Mouse (Mus musculus) MEL (cell line): ENCODE results near the gene Dnase1l2. TPM values are rescaled to one million over a fixed set of nuclear protein-coding genes. Genes with fewer than 3 reads are reported as not detected.

Experiments used
- DNase-seq: peaks from one replicate; pipeline ENCODE4 v3.0.0; 2011; ENCODE audit warnings: low read depth, low spot score
- H3K27ac ChIP-seq: 2 replicates; pipeline ENCODE4 v1.5.1; 2012; ENCODE audit warnings: low read depth, mild to moderate bottlenecking, control low read depth, low read length, moderate library complexity; ENCODE audit not compliant: control insufficient read depth
- H3K27me3 ChIP-seq, 2 experiments: fragments of 150-350 bp in 1 of 2; sonication (generic) in 1 of 2; 2 replicates each; pipeline ENCODE4 v1.6.1; 2012; ENCODE audit warnings: low read length in 2 of 2, mild to moderate bottlenecking in 2 of 2, improper control_type of control experiment in 1 of 2, moderate library complexity in 1 of 2; ENCODE audit not compliant: insufficient read depth in 2 of 2, control insufficient read depth in 1 of 2
- H3K36me3 ChIP-seq, 2 experiments: 2 replicates each; pipeline ENCODE4 v1.6.1; 2012 to 2014; ENCODE audit warnings: low read length in 2 of 2, improper control_type of control experiment in 1 of 2, inconsistent platforms in 1 of 2, mild to moderate bottlenecking in 1 of 2; ENCODE audit not compliant: insufficient read depth in 2 of 2, control insufficient read depth in 1 of 2
- H3K4me1 ChIP-seq, 2 experiments: fragments of 150-350 bp in 1 of 2; sonication (generic) in 1 of 2; 2 replicates each; pipeline ENCODE4 v1.6.1; 2012; ENCODE audit warnings: low read length in 2 of 2, improper control_type of control experiment in 1 of 2, mild to moderate bottlenecking in 1 of 2; ENCODE audit not compliant: insufficient read depth in 2 of 2, control insufficient read depth in 1 of 2
- H3K4me3 ChIP-seq, 2 experiments: fragments of 150-350 bp in 1 of 2; sonication (generic) in 1 of 2; 2 replicates each; pipeline ENCODE4 v1.5.1; 2012; ENCODE audit warnings: low read depth in 2 of 2, low read length in 2 of 2, mild to moderate bottlenecking in 2 of 2, moderate library complexity in 2 of 2, control low read depth in 1 of 2, improper control_type of control experiment in 1 of 2; ENCODE audit not compliant: control insufficient read depth in 1 of 2, insufficient read depth in 1 of 2
- H3K79me2 ChIP-seq: 2 replicates; pipeline ENCODE4 v1.6.1; 2012; ENCODE audit warnings: mild to moderate bottlenecking, low read length, moderate library complexity; ENCODE audit not compliant: control insufficient read depth, poor library complexity, insufficient read depth
- H3K9ac ChIP-seq: 2 replicates; pipeline ENCODE4 v1.6.1; 2012; ENCODE audit warnings: low read depth, mild to moderate bottlenecking, control low read depth, low read length, moderate library complexity; ENCODE audit not compliant: control insufficient read depth, poor library complexity, severe bottlenecking
- H3K9me3 ChIP-seq: fragments of 150-350 bp; sonication (generic); replicated peaks from 2 replicates; pipeline ENCODE4 v1.6.1; 2012; ENCODE audit warnings: mild to moderate bottlenecking, low read length, improper control_type of control experiment, moderate library complexity; ENCODE audit not compliant: insufficient read depth
- BHLHE40 ChIP-seq: IDR thresholded peaks from 2 replicates; pipeline ENCODE4 v1.6.1; 2012; ENCODE audit warnings: low read depth, mild to moderate bottlenecking, inconsistent platforms, low read length, improper control_type of control experiment, borderline replicate concordance
- CHD2 ChIP-seq: IDR thresholded peaks from 2 replicates; pipeline ENCODE4 v1.6.1; 2011; ENCODE audit warnings: low read length, improper control_type of control experiment
- CTCF ChIP-seq, 3 experiments: IDR thresholded peaks in 2 of 3; conservative IDR thresholded peaks in 1 of 3; 2 replicates each; pipeline ENCODE4 v1.5.1; 2011 to 2012; ENCODE audit warnings: low read length in 3 of 3, low read depth in 2 of 3, mild to moderate bottlenecking in 2 of 3, improper control_type of control experiment in 1 of 3, inconsistent platforms in 1 of 3, mixed read lengths in 1 of 3, moderate library complexity in 1 of 3; ENCODE audit not compliant: control insufficient read depth in 1 of 3, insufficient read depth in 1 of 3, poor library complexity in 1 of 3, severe bottlenecking in 1 of 3
- E2F4 ChIP-seq: IDR thresholded peaks from 2 replicates; pipeline ENCODE4 v1.6.1; 2011; ENCODE audit warnings: low read depth, low read length, improper control_type of control experiment, borderline replicate concordance
- ETS1 ChIP-seq: IDR thresholded peaks from 2 replicates; pipeline ENCODE4 v1.6.1; 2012; ENCODE audit warnings: low read depth, mild to moderate bottlenecking, inconsistent platforms, low read length, improper control_type of control experiment, moderate library complexity
- GABPA ChIP-seq: IDR thresholded peaks from 2 replicates; pipeline ENCODE4 v1.6.1; 2012; ENCODE audit warnings: low read depth, mild to moderate bottlenecking, inconsistent platforms, low read length, improper control_type of control experiment, moderate library complexity
- GATA1 ChIP-seq: IDR thresholded peaks from 2 replicates; pipeline ENCODE4 v1.6.1; 2011; ENCODE audit warnings: low read depth, low read length, improper control_type of control experiment
- HCFC1 ChIP-seq: IDR thresholded peaks from 2 replicates; pipeline ENCODE4 v1.6.1; 2012; ENCODE audit warnings: low read depth, mild to moderate bottlenecking, inconsistent platforms, low read length, improper control_type of control experiment, moderate library complexity
- JUND ChIP-seq: IDR thresholded peaks from 2 replicates; pipeline ENCODE4 v1.6.1; 2011; ENCODE audit warnings: low read depth, mild to moderate bottlenecking, improper control_type of control experiment, low read length
- MAFK ChIP-seq: IDR thresholded peaks from 2 replicates; pipeline ENCODE4 v1.6.1; 2011; ENCODE audit warnings: low read depth, mild to moderate bottlenecking, low read length, improper control_type of control experiment, borderline replicate concordance
- MXI1 ChIP-seq: IDR thresholded peaks from 2 replicates; pipeline ENCODE4 v1.6.1; 2011; ENCODE audit warnings: mild to moderate bottlenecking, low read depth, low read length, improper control_type of control experiment
- MYC ChIP-seq: IDR thresholded peaks from 2 replicates; pipeline ENCODE4 v1.6.1; 2011; ENCODE audit warnings: low read depth, mild to moderate bottlenecking, low read length, improper control_type of control experiment, moderate library complexity
- POLR2A ChIP-seq, 2 experiments: IDR thresholded peaks; 2 replicates each; pipeline ENCODE4 v1.6.1; 2011 to 2012; ENCODE audit warnings: low read length in 2 of 2, mild to moderate bottlenecking in 2 of 2, control low read depth in 1 of 2, improper control_type of control experiment in 1 of 2, low read depth in 1 of 2, moderate library complexity in 1 of 2; ENCODE audit not compliant: control insufficient read depth in 1 of 2, insufficient read depth in 1 of 2, poor library complexity in 1 of 2
- RAD21 ChIP-seq: IDR thresholded peaks from 2 replicates; pipeline ENCODE4 v1.6.1; 2011; ENCODE audit warnings: mild to moderate bottlenecking, low read depth, low read length, improper control_type of control experiment
- RCOR1 ChIP-seq: IDR thresholded peaks from 2 replicates; pipeline ENCODE4 v1.6.1; 2012; ENCODE audit warnings: low read depth, mild to moderate bottlenecking, inconsistent platforms, low read length, improper control_type of control experiment
- SIN3A ChIP-seq: IDR thresholded peaks from 2 replicates; pipeline ENCODE4 v1.6.1; 2012; ENCODE audit warnings: low read length, improper control_type of control experiment, inconsistent platforms
- ZNF384 ChIP-seq: IDR thresholded peaks from 2 replicates; pipeline ENCODE4 v1.6.1; 2012; ENCODE audit warnings: low read depth, mild to moderate bottlenecking, inconsistent platforms, low read length, improper control_type of control experiment
- polyA plus RNA-seq, 2 experiments: library from polyadenylated mRNA; stranded (reverse) in 1 of 2; unstranded in 1 of 2; fragments of >175 nt in 1 of 2; fragments of >200 nt in 1 of 2; gene quantifications; 2 replicates each; pipeline versions ENCODE4 v1.2.1 to v1.2.4; 2012; ENCODE audit warnings: low replicate concordance in 2 of 2, low read depth in 1 of 2; ENCODE audit not compliant: insufficient read length in 2 of 2, insufficient read depth in 1 of 2, missing spikeins in 1 of 2
- total RNA-seq: library from RNA; depleted of rRNA; stranded (reverse); fragments of 300-350 nt; gene quantifications from 2 replicates; pipeline ENCODE4 v1.2.3, GENCODE M21; 2012

Gene Dnase1l2
- total and polyA plus RNA-seq, 3 experiments = 0.62 to 1.8 TPM; not detected in 1

GRCm38 (mm10) chr17:24463374-24464133 lies 20.6 kb upstream of the Dnase1l2 start:
- no peak overlapping the region for H3K9ac ChIP-seq
- H3K36me3 ChIP-seq = peaks cover 0 to 4% of the 10 kb centered on the region in 2 experiments; a peak in 2 of 4 replicates
- no peaks in the 10 kb centered on the region for H3K79me2 ChIP-seq
- peak; percentile 45; the same call in 1 of the 2 replicates for TF ChIP-seq MXI1
- TF ChIP-seq RAD21 = no peak
- peak; percentile 69; the same call in 1 of the 2 replicates for TF ChIP-seq MYC
- no peak for TF ChIP-seq CHD2
- TF ChIP-seq RCOR1 = peak; percentile 56; the same call in 1 of the 2 replicates
- no peak for TF ChIP-seq ETS1
- TF ChIP-seq BHLHE40 = no peak
- TF ChIP-seq JUND = no peak
- TF ChIP-seq SIN3A = no peak
- peak in 2 of 3 experiments; percentile 25 to 39; a peak in 5 of 6 replicates for TF ChIP-seq CTCF (IDR thresholded peaks at IDR 0.05 in 2 of 3, conservative IDR thresholded peaks at IDR 0.05 in 1 of 3; ENCODE audit: control insufficient read depth in 1 of 3, insufficient read depth in 1 of 3, low read depth in 2 of 3, low read length in 3 of 3, poor library complexity in 1 of 3, severe bottlenecking in 1 of 3)
- TF ChIP-seq GATA1 = peak; percentile 54
- peaks cover 0 to 12% of the 10 kb centered on the region in 2 experiments; a peak in 3 of 4 replicates for H3K4me1 ChIP-seq
- no peak overlapping the region for H3K4me3 ChIP-seq
- peak; percentile 77 for DNase-seq
- H3K27ac ChIP-seq = no peak overlapping the region
- no peaks in the 10 kb centered on the region for H3K27me3 ChIP-seq
- no peaks in the 10 kb centered on the region for H3K9me3 ChIP-seq

- Histone ChIP-seq H3K4me1 (peaks cover 0 to 12% of the 10 kb centered on the region in 2 experiments; a peak in 3 of 4 replicates), H3K9ac (no peak overlapping the region), H3K27me3 (no peaks in the 10 kb centered on the region), H3K27ac (no peak overlapping the region)
- DNase-seq = no peak
- TF ChIP-seq POLR2A (IDR thresholded peaks at IDR 0.05; ENCODE audit: control insufficient read depth in 1 of 2, insufficient read depth in 1 of 2, low read depth in 1 of 2, low read length in 2 of 2, poor library complexity in 1 of 2) (no peak), GABPA (no peak), E2F4 (no peak), HCFC1 (no peak), CTCF (IDR thresholded peaks at IDR 0.05 in 2 of 3, conservative IDR thresholded peaks at IDR 0.05 in 1 of 3; ENCODE audit: control insufficient read depth in 1 of 3, insufficient read depth in 1 of 3, low read depth in 2 of 3, low read length in 3 of 3, poor library complexity in 1 of 3, severe bottlenecking in 1 of 3) (no peak), MAFK (no peak), ZNF384 (no peak)
- TF ChIP-seq, all 39 proteins: peak for 0
- Histone ChIP-seq H3K9me3 (no peaks in the 10 kb centered on the region), H3K36me3 (peaks cover 0 to 4% of the 10 kb centered on the region in 2 experiments; a peak in 2 of 4 replicates), H3K4me3 (no peak overlapping the region), H3K79me2 (no peaks in the 10 kb centered on the region)
Observed at GRCm38 (mm10) chr17:24462932-24463331, 20.0 kb upstream of the Dnase1l2 start.
